Mouse (Mus musculus): Measurements from ENCODE around the gene Arxes1.
"Not testable (repeated sequence)": the region's sequence is repeated elsewhere in the genome, so short reads cannot be mapped to it uniquely, and the experiment has no call there.

Gene Arxes1

GRCm38 (mm10) chrX:136032799-136033763 lies at the start of gene Arxes1:
Gene Arxes1 (plus strand): TSS chrX:136033367.
- peak; percentile 10 for DNase-seq (ENCODE audit: low spot score)

GRCm38 (mm10) chrX:135984539-135985260 lies 48.5 kb upstream of the Arxes1 start:
- no peak for DNase-seq (ENCODE audit: low spot score)

GRCm38 (mm10) chrX:135986267-135986666 lies 46.9 kb upstream of the Arxes1 start:
- DNase-seq (ENCODE audit: low spot score), result no peak

GRCm38 (mm10) chrX:135990661-135991060 lies 42.5 kb upstream of the Arxes1 start:
- DNase-seq (ENCODE audit: low spot score), result no peak

- not testable (repeated sequence) for DNase-seq (ENCODE audit: low spot score)
Observed at GRCm38 (mm10) chrX:135993192-135993594, 40.0 kb upstream of the Arxes1 start.

GRCm38 (mm10) chrX:135993664-135994119 lies 39.5 kb upstream of the Arxes1 start, which contains the start of gene Arxes2:
Gene Arxes2 (plus strand): TSS chrX:135993824.
- peak; percentile 6 for DNase-seq (ENCODE audit: low spot score)

GRCm38 (mm10) chrX:136007199-136007843 lies 25.8 kb upstream of the Arxes1 start:
- DNase-seq (ENCODE audit: low spot score), result no peak

GRCm38 (mm10) chrX:136014392-136014791 lies 18.8 kb upstream of the Arxes1 start:
- DNase-seq (ENCODE audit: low spot score), result peak; percentile 2

GRCm38 (mm10) chrX:136030331-136030730 lies 2.8 kb upstream of the Arxes1 start:
- no peak for DNase-seq (ENCODE audit: low spot score)

GRCm38 (mm10) chrX:136043726-136044125 lies 10.6 kb downstream of the Arxes1 start:
- DNase-seq (ENCODE audit: low spot score), result no peak

GRCm38 (mm10) chrX:136047528-136047927 lies 14.4 kb downstream of the Arxes1 start:
- DNase-seq (ENCODE audit: low spot score), result peak; percentile 47

- DNase-seq (ENCODE audit: low spot score), result no peak
Observed at GRCm38 (mm10) chrX:136051219-136051618, 18.1 kb downstream of the Arxes1 start.

- no peak for DNase-seq (ENCODE audit: low spot score)
Observed at GRCm38 (mm10) chrX:136060698-136061097, 27.5 kb downstream of the Arxes1 start.

- not testable (repeated sequence) for DNase-seq (ENCODE audit: low spot score)
Observed at GRCm38 (mm10) chrX:136067201-136067991, 34.2 kb downstream of the Arxes1 start.

GRCm38 (mm10) chrX:136068020-136068419 lies 34.9 kb downstream of the Arxes1 start, which contains the start of gene Bex2:
Gene Bex2 (minus strand): TSS chrX:136068236.
- not testable (repeated sequence) for DNase-seq (ENCODE audit: low spot score)

Data from urinary bladder, postnatal 14 days (tissue).